Mouse (Mus musculus): Measurements from ENCODE around the gene Foxo1. TPM values are rescaled to one million over a fixed set of nuclear protein-coding genes. Genes with fewer than 3 reads are reported as not detected.
A peak's percentile ranks its signal among the peaks of the same experiment; 100 is the strongest.

Gene Foxo1
- polyA plus RNA-seq, 1 experiment from 2014 or later, result 7.8 TPM

DNA sequence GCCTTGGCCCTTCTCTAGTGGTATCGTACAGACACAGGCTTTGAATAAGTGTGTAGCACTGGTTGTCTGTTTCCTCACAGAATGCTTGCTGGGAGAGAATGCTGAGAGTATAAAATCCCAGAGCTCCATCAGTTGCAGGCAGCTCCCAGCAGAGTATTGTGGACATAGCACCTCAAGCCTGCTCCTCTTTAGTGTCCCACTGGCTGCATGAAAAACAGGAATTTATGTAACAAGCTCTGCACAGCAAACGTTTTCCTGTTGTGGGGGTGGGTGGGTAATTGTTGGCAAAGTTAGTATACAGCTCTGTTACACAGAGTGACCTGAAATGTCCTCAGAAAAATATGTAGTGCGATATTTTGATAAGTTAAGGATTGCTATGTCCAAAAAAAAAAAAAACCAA is 74.1 kb downstream of the Foxo1 start:
- Histone ChIP-seq H3K4me1 (ENCODE audit: control insufficient read depth, insufficient read depth, low read length) (peaks cover 20% of the 10 kb centered on the region), H3K36me3 (ENCODE audit: control insufficient read depth, insufficient read depth, low read length) (peaks cover 14% of the 10 kb centered on the region; the same call in 1 of the 2 replicates), H3K9me3 (ENCODE audit: control insufficient read depth, low read length) (no peaks in the 10 kb centered on the region), H3K27ac (ENCODE audit: low read depth, low read length) (no peak overlapping the region), H3K4me3 (ENCODE audit: low read length) (no peak overlapping the region), H3K9ac (ENCODE audit: low read depth, low read length) (no peak overlapping the region), H3K4me2 (replicated peaks; ENCODE audit: low read depth, low read length) (no peak overlapping the region), H3K27me3 (ENCODE audit: control insufficient read depth, insufficient read depth, low read length) (no peaks in the 10 kb centered on the region)
- ATAC-seq (ENCODE audit: low FRiP score, low TSS enrichment), result no peak
- WGBS, result 53% methylated on average over 3 of the region's 3 CpGs

DNA sequence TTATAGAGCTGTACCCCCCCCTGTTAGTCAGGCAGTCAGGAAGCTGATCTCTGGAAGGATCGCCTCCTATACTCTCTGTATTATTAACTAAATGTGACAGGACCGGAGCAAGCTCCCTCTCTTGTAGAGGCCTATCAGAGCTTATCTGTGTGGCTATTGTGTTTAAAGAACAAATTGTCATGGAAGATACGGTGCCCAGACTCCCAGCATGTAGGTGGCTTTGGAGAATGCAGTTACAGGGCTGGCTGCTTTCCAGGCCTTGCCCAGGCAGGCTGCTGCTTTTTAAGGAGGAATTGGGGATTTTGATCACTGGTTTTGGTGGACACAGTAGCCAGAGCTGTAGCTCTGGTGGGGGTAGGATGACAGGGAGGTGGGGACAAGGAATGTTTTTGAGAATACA is 74.7 kb downstream of the Foxo1 start:
- Histone ChIP-seq H3K27ac (ENCODE audit: low read depth, low read length) (no peak overlapping the region), H3K27me3 (ENCODE audit: control insufficient read depth, insufficient read depth, low read length) (no peaks in the 10 kb centered on the region), H3K4me1 (ENCODE audit: control insufficient read depth, insufficient read depth, low read length) (peaks cover 20% of the 10 kb centered on the region), H3K4me3 (ENCODE audit: low read length) (no peak overlapping the region), H3K9ac (ENCODE audit: low read depth, low read length) (no peak overlapping the region), H3K4me2 (replicated peaks; ENCODE audit: low read depth, low read length) (no peak overlapping the region), H3K36me3 (ENCODE audit: control insufficient read depth, insufficient read depth, low read length) (peaks cover 14% of the 10 kb centered on the region; the same call in 1 of the 2 replicates), H3K9me3 (ENCODE audit: control insufficient read depth, low read length) (no peaks in the 10 kb centered on the region)
- no peak for ATAC-seq (ENCODE audit: low FRiP score, low TSS enrichment)
- 45% methylated on average over 3 of the region's 3 CpGs for WGBS

DNA sequence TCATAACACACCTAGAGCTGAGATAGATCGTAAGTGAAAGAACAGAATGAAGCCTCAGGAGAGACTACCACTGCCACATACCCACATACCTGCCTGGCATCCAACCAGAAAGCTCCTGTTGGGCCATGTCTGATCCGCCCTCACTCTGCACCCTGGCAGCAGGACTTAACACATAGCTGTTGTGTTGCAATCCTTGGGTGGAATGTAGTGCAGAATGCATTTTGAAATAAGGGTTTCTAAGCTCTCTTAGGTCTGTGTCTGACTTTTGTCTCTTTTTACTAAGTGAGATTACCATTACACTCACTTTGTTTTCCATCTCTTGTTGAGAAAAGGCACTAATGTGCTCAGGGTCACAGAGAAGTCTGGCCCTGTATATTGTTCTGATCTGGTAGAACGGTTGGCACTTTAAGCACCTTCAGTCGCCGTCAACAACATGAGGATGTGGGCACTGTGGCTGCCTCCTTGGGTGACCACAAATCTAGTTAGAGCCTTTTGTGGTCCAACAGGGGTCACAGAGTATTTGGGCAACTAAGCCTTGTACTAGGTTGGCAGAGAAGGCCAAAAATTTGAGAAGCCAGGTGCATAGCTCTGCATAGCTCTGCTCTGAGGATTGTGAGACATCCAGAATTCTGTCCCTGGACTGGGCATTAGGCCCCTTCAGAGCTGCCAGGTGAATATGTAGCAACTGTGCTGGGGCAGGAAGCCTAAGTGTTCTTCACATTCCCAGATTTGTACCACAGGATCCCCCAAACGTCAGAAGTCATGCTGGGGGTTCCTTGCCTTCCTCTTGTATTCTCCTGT is 75.3 kb downstream of the Foxo1 start:
- no peak for ATAC-seq (ENCODE audit: low FRiP score, low TSS enrichment)
- 80% methylated on average over 6 of the region's 6 CpGs for WGBS
- H3K9me3 ChIP-seq (ENCODE audit: control insufficient read depth, low read length), result no peaks in the 10 kb centered on the region

DNA sequence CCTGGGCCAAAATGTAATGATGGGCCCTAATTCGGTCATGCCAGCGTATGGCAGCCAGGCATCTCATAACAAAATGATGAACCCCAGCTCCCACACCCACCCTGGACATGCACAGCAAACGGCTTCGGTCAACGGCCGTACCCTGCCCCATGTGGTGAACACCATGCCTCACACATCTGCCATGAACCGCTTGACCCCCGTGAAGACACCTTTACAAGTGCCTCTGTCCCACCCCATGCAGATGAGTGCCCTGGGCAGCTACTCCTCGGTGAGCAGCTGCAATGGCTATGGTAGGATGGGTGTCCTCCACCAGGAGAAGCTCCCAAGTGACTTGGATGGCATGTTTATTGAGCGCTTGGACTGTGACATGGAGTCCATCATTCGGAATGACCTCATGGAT is 77.7 kb downstream of the Foxo1 start:
- Histone ChIP-seq H3K9ac (ENCODE audit: low read depth, low read length) (no peak overlapping the region), H3K27ac (ENCODE audit: low read depth, low read length) (no peak overlapping the region), H3K4me1 (ENCODE audit: control insufficient read depth, insufficient read depth, low read length) (peaks cover 25% of the 10 kb centered on the region; the same call in 1 of the 2 replicates), H3K9me3 (ENCODE audit: control insufficient read depth, low read length) (no peaks in the 10 kb centered on the region), H3K27me3 (ENCODE audit: control insufficient read depth, insufficient read depth, low read length) (no peaks in the 10 kb centered on the region), H3K4me3 (ENCODE audit: low read length) (no peak overlapping the region), H3K4me2 (replicated peaks; ENCODE audit: low read depth, low read length) (no peak overlapping the region), H3K36me3 (ENCODE audit: control insufficient read depth, insufficient read depth, low read length) (peaks cover 14% of the 10 kb centered on the region; the same call in 1 of the 2 replicates)
- WGBS, result 95% methylated on average over 11 of the region's 11 CpGs
- ATAC-seq (ENCODE audit: low FRiP score, low TSS enrichment), result no peak

More for the DNA sequence above, 75.3 kb downstream of the Foxo1 start:
- no peak overlapping the region for H3K4me3 ChIP-seq (ENCODE audit: low read length)
- no peaks in the 10 kb centered on the region for H3K27me3 ChIP-seq (ENCODE audit: control insufficient read depth, insufficient read depth, low read length)
- H3K4me2 ChIP-seq (replicated peaks; ENCODE audit: low read depth, low read length), result no peak overlapping the region
- peaks cover 14% of the 10 kb centered on the region; the same call in 1 of the 2 replicates for H3K36me3 ChIP-seq (ENCODE audit: control insufficient read depth, insufficient read depth, low read length)
- peaks cover 20% of the 10 kb centered on the region for H3K4me1 ChIP-seq (ENCODE audit: control insufficient read depth, insufficient read depth, low read length)
- H3K9ac ChIP-seq (ENCODE audit: low read depth, low read length), result no peak overlapping the region
- H3K27ac ChIP-seq (ENCODE audit: low read depth, low read length), result no peak overlapping the region

DNA sequence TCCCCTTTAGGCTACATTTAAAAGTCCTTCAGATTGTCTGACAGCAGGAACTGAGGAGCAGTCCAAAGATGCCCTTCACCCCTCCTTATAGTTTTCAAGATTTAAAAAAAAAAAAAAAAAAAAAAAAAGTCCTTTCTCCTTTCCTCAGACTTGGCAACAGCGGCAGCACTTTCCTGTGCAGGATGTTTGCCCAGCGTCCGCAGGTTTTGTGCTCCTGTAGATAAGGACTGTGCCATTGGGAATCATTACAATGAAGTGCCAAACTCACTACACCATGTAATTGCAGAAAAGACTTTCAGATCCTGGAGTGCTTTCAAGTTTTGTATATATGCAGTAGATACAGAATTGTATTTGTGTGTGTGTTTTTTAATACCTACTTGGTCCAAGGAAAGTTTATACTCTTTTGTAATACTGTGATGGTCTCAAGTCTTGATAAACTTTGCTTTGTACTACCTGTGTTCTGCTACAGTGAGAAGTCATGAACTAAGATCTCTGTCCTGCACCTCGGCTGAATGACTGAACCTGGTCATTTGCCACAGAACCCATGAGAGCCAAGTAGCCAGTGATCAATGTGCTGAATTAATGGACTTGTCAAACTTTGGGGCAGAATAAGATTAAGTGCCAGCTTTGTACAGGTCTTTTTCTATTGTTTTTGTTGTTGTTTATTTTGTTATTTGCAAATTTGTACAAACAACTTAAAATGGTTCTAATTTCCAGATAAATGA is 79.0 kb downstream of the Foxo1 start:
- Histone ChIP-seq H3K36me3 (ENCODE audit: control insufficient read depth, insufficient read depth, low read length) (peaks cover 14% of the 10 kb centered on the region; the same call in 1 of the 2 replicates), H3K4me1 (ENCODE audit: control insufficient read depth, insufficient read depth, low read length) (peaks cover 24% of the 10 kb centered on the region; the same call in 1 of the 2 replicates), H3K4me3 (ENCODE audit: low read length) (no peak overlapping the region), H3K27me3 (ENCODE audit: control insufficient read depth, insufficient read depth, low read length) (no peaks in the 10 kb centered on the region), H3K4me2 (replicated peaks; ENCODE audit: low read depth, low read length) (no peak overlapping the region), H3K9me3 (ENCODE audit: control insufficient read depth, low read length) (no peaks in the 10 kb centered on the region), H3K27ac (ENCODE audit: low read depth, low read length) (no peak overlapping the region), H3K9ac (ENCODE audit: low read depth, low read length) (no peak overlapping the region)
- WGBS, result 75% methylated on average over 4 of the region's 4 CpGs
- ATAC-seq (ENCODE audit: low FRiP score, low TSS enrichment), result no peak

DNA sequence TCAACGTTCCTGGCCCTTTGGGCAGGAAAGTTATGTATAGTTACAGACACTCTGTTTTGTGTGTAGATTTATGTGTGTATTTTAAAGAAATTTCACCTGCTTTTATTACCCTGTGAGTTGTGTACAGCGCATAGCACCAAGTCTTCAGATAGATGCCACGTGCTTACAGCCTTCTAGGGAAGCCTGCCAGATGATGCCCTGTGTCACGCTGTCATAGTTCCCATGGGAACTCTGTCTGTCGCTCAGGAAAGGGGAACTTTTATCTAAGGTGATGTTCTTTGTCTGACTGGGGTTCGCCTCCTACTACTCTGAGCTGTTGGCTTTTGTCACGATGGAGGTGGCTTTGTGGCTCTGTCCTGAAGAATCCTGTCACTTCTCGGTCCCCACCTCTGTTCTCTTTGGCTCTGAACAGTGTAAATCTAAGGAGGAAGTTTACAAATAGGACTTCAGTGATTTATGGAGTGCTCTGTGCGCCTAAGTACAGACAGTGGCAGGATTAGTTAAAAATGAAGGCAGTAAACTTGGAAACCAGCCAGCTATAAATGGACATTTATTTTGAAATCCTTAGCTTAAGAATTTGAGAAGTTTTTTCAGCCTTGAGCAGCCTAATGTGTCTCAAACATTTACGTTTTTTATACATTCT is 80.0 kb downstream of the Foxo1 start:
- H3K4me1 ChIP-seq (ENCODE audit: control insufficient read depth, insufficient read depth, low read length), result peaks cover 16% of the 10 kb centered on the region; the same call in 1 of the 2 replicates
- ATAC-seq (ENCODE audit: low FRiP score, low TSS enrichment), result 0 out of 2 replicates have a peak, but pooled peaks have one; percentile 50
- H3K4me2 ChIP-seq (replicated peaks; ENCODE audit: low read depth, low read length), result no peak overlapping the region

DNA sequence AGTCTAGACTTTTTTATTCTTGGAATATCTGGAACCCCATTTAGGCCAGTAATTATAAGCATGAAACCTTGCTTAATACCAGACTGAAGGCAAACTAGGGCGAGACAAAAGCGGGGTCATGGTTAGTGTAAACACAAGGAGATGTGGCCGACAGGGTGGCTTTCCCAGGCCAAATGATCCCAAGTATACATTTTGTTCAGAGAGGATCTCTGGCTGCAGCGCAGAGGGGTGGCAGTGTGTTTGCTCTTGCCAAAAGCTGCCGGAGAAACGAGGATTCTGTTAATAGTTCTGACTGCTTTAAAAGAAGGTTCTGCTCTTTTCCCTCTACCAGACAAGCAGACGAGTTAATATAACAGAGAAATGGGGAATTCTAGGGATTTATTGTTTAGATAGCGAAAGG is 82.5 kb downstream of the Foxo1 start:
- 56% methylated on average over 8 of the region's 8 CpGs for WGBS
- H3K9ac ChIP-seq (ENCODE audit: low read depth, low read length), result no peak overlapping the region
- H3K4me1 ChIP-seq (ENCODE audit: control insufficient read depth, insufficient read depth, low read length), result peaks cover 14% of the 10 kb centered on the region; the same call in 1 of the 2 replicates
- no peak overlapping the region for H3K4me3 ChIP-seq (ENCODE audit: low read length)
- H3K27ac ChIP-seq (ENCODE audit: low read depth, low read length), result no peak overlapping the region
- no peak for ATAC-seq (ENCODE audit: low FRiP score, low TSS enrichment)
- H3K9me3 ChIP-seq (ENCODE audit: control insufficient read depth, low read length), result no peaks in the 10 kb centered on the region
- H3K4me2 ChIP-seq (replicated peaks; ENCODE audit: low read depth, low read length), result no peak overlapping the region
- H3K27me3 ChIP-seq (ENCODE audit: control insufficient read depth, insufficient read depth, low read length), result no peaks in the 10 kb centered on the region
- H3K36me3 ChIP-seq (ENCODE audit: control insufficient read depth, insufficient read depth, low read length), result peaks cover 7% of the 10 kb centered on the region; the same call in 1 of the 2 replicates

More for the DNA sequence above, 80.0 kb downstream of the Foxo1 start:
- no peak overlapping the region for H3K27ac ChIP-seq (ENCODE audit: low read depth, low read length)
- H3K4me3 ChIP-seq (ENCODE audit: low read length), result no peak overlapping the region
- 23% methylated on average over 10 of the region's 10 CpGs for WGBS
- peaks cover 14% of the 10 kb centered on the region; the same call in 1 of the 2 replicates for H3K36me3 ChIP-seq (ENCODE audit: control insufficient read depth, insufficient read depth, low read length)
- H3K9ac ChIP-seq (ENCODE audit: low read depth, low read length), result no peak overlapping the region
- no peaks in the 10 kb centered on the region for H3K9me3 ChIP-seq (ENCODE audit: control insufficient read depth, low read length)
- no peaks in the 10 kb centered on the region for H3K27me3 ChIP-seq (ENCODE audit: control insufficient read depth, insufficient read depth, low read length)

DNA sequence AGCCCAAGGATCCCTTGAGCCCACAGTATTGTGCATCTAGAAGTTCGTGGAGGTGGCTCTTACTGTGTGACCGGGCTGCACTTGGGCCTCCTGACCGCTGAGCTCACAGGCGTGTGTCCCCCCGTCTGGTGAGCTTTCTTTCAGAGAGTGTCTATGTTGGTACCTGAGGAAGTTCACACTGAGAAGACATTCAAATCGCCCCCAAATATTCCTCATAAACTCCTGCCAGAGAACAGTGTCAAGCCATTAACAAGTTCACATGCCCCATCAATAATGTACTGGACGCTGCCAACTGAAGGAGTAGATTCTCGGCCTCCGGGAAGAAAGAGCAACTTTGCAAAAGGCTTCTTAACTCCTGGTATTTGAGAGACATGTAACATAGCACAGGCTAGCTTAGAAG is 83.8 kb downstream of the Foxo1 start:
- Histone ChIP-seq H3K4me2 (replicated peaks; ENCODE audit: low read depth, low read length) (no peak overlapping the region), H3K36me3 (ENCODE audit: control insufficient read depth, insufficient read depth, low read length) (no peaks in the 10 kb centered on the region), H3K27me3 (ENCODE audit: control insufficient read depth, insufficient read depth, low read length) (no peaks in the 10 kb centered on the region), H3K4me1 (ENCODE audit: control insufficient read depth, insufficient read depth, low read length) (peaks cover 14% of the 10 kb centered on the region; the same call in 1 of the 2 replicates), H3K9me3 (ENCODE audit: control insufficient read depth, low read length) (no peaks in the 10 kb centered on the region), H3K4me3 (ENCODE audit: low read length) (no peak overlapping the region), H3K27ac (ENCODE audit: low read depth, low read length) (no peak overlapping the region), H3K9ac (ENCODE audit: low read depth, low read length) (no peak overlapping the region)
- 84% methylated on average over 9 of the region's 9 CpGs for WGBS
- ATAC-seq (ENCODE audit: low FRiP score, low TSS enrichment), result no peak

All from kidney, embryonic 14.5 days (tissue).